9 mouse cellular contexts compared by ENCODE assay signal in genomic region chr19:36090781-36091180, GRCm38 (mm10). TPM values are rescaled to one million over a fixed set of nuclear protein-coding genes. Genes with fewer than 3 reads are reported as not detected.
DNase-seq lines count a peak whose midpoint lies in the region; ATAC-seq and TF ChIP-seq lines count a peak whose summit lies in the region.
"Had no signal": no experiment of that assay in that cellular context is flagged by ENCODE, and none has a peak within 500 bp of the region (broad histone marks: within the 10 kb centered on the region; RNA-seq: fewer than 3 reads in every experiment).

No protein-coding gene starts in this region.

- H3K4me1 ChIP-seq in liver, adult 2 months (ENCODE audit: control insufficient read depth, insufficient read depth, low read length): no peaks in the 10 kb centered on the region
- no peaks in the 10 kb centered on the region for H3K4me1 ChIP-seq in liver, embryonic 12.5 days
- H3K4me1 ChIP-seq in bone marrow, adult 2 months (ENCODE audit: control insufficient read depth, insufficient read depth, low read length): no peaks in the 10 kb centered on the region
- H3K4me1 ChIP-seq: heart, embryonic 15.5 days had no signal

- no peak overlapping the region for H3K9ac ChIP-seq in liver, adult 2 months (ENCODE audit: low read depth, low read length)
- no peak overlapping the region for H3K9ac ChIP-seq in liver, embryonic 12.5 days
- H3K9ac ChIP-seq: heart, embryonic 15.5 days had no signal

- peak; percentile 43; the same call in 1 of the 2 replicates for TF ChIP-seq CTCF in liver, adult 2 months (IDR thresholded peaks at IDR 0.05; ENCODE audit: low read depth, low read length)
- TF ChIP-seq CTCF in bone marrow, adult 2 months (IDR thresholded peaks at IDR 0.05; ENCODE audit: control insufficient read depth, insufficient read depth, low read length): peak; percentile 29; the same call in 1 of the 2 replicates

- no peak overlapping the region for H3K27ac ChIP-seq in liver, adult 2 months (replicated peaks; ENCODE audit: insufficient read depth, low read depth, low read length)
- no peak overlapping the region for H3K27ac ChIP-seq in liver, embryonic 12.5 days
- no peak overlapping the region for H3K27ac ChIP-seq in bone marrow, adult 2 months (ENCODE audit: control insufficient read depth, insufficient read depth, low read depth, low read length, poor library complexity)
- H3K27ac ChIP-seq: heart, embryonic 15.5 days had no signal

- no peak for TF ChIP-seq POLR2A in liver, adult 2 months (IDR thresholded peaks at IDR 0.05; ENCODE audit: extremely low read depth, insufficient read depth, low read length)
- TF ChIP-seq POLR2A in bone marrow, adult 2 months (IDR thresholded peaks at IDR 0.05; ENCODE audit: borderline replicate concordance, control insufficient read depth, low read depth, low read length): no peak

- H3K27me3 ChIP-seq in liver, adult 2 months (ENCODE audit: control insufficient read depth, insufficient read depth, low read length): no peaks in the 10 kb centered on the region
- H3K27me3 ChIP-seq in liver, embryonic 12.5 days (replicated peaks): no peaks in the 10 kb centered on the region
- H3K27me3 ChIP-seq: heart, embryonic 15.5 days had no signal

- no peak overlapping the region for H3K4me3 ChIP-seq in liver, adult 2 months (ENCODE audit: insufficient read depth, low read depth, low read length)
- H3K4me3 ChIP-seq in liver, embryonic 12.5 days: no peak overlapping the region
- H3K4me3 ChIP-seq in bone marrow, adult 2 months (replicated peaks; ENCODE audit: control insufficient read depth, low read depth, low read length): no peak overlapping the region
- H3K4me3 ChIP-seq: heart, embryonic 15.5 days had no signal

- H3K9me3 ChIP-seq in liver, embryonic 12.5 days (replicated peaks): no peaks in the 10 kb centered on the region
- H3K9me3 ChIP-seq: heart, embryonic 15.5 days had no signal

- no peaks in the 10 kb centered on the region for H3K79me2 ChIP-seq in liver, adult 2 months (ENCODE audit: control insufficient read depth, insufficient read depth, low read length)

- ATAC-seq in liver, embryonic 12.5 days: no peak
- peak; percentile 71 for ATAC-seq in megakaryocyte, adult 5-6 weeks (ENCODE audit: poor library complexity, severe bottlenecking)

- WGBS in liver, adult 2 months: 42% methylated on average over 5 of the region's 5 CpGs
- 19% methylated on average over 5 of the region's 5 CpGs for WGBS in liver, embryonic 12.5 days (ENCODE audit: insufficient replicate concordance)
- 28% methylated on average over 5 of the region's 5 CpGs for WGBS in bone marrow, adult 2 months

- peak; percentile 8 for DNase-seq in cerebellum, adult 9-10 months
- DNase-seq in cerebellum, adult 18-20 months: no peak
- peak; percentile 30 for DNase-seq in liver, adult 2 months (ENCODE audit: extremely low read depth, low read depth, low spot score)
- DNase-seq in thymus, postnatal 25 days: no peak
- DNase-seq in spleen, adult 18-20 months: no peak

- H3K36me3 ChIP-seq in liver, adult 2 months (ENCODE audit: control insufficient read depth, insufficient read depth, low read length): peaks cover 28% of the 10 kb centered on the region
- peaks cover 75% of the 10 kb centered on the region for H3K36me3 ChIP-seq in liver, embryonic 12.5 days

- H3K4me2 ChIP-seq in liver, embryonic 12.5 days: no peak overlapping the region
- H3K4me2 ChIP-seq: heart, embryonic 15.5 days had no signal

RNA-seq across cellular contexts. Expression of gene Rpp30, which starts 7.3 kb away (rescaled TPM):
- 9.1 and 10.8 TPM in 2 replicates for total RNA-seq in liver, adult 2 months (2014; rRNA removed)
- polyA plus RNA-seq in liver, adult 2 months (2012; rRNA removed): 1.3 and 1.9 TPM in 2 replicates
- polyA plus RNA-seq in liver, embryonic 12.5 days (2016; fragmentation: Nextera tagmentation; extraction: Ambion mirVana): 70.3 and 70.5 TPM in 2 replicates
- polyA plus RNA-seq in bone marrow, adult 2 months (2011; ENCODE audit: insufficient read depth, insufficient read length, low replicate concordance, missing spikeins): 3.6 and 7.5 TPM in 2 replicates
- total RNA-seq in megakaryocyte, adult 5-6 weeks (2015): 35.7 and 47.3 TPM in 2 replicates
- total RNA-seq in megakaryocyte, adult 5-6 weeks (2017): 36.1 and 39.2 TPM in 2 replicates

RNA-seq across cellular contexts. Expression of gene Ankrd1, which starts 29.1 kb away (rescaled TPM):
- 0.07 and 0.09 TPM in 2 replicates for total RNA-seq in liver, adult 2 months (2014; rRNA removed)
- 0.05 and 0.11 TPM in 2 replicates for polyA plus RNA-seq in liver, adult 2 months (2012; rRNA removed)
- polyA plus RNA-seq in liver, embryonic 12.5 days (2016; fragmentation: Nextera tagmentation; extraction: Ambion mirVana): 0.42 and 0.55 TPM in 2 replicates
- polyA plus RNA-seq in bone marrow, adult 2 months (2011; ENCODE audit: insufficient read depth, insufficient read length, low replicate concordance, missing spikeins): not detected in 2 replicates
- not detected in 2 replicates for total RNA-seq in megakaryocyte, adult 5-6 weeks (2015)
- not detected in 2 replicates for total RNA-seq in megakaryocyte, adult 5-6 weeks (2017)

RNA-seq across cellular contexts. Expression of gene Htr7, which starts 33.5 kb away (rescaled TPM):
- total RNA-seq in liver, adult 2 months (2014; rRNA removed): 0.07 and 0.09 TPM in 2 replicates
- polyA plus RNA-seq in liver, adult 2 months (2012; rRNA removed): 0.06 TPM in 1 of 2 replicates, not detected in the other
- not detected in 2 replicates for polyA plus RNA-seq in liver, embryonic 12.5 days (2016; fragmentation: Nextera tagmentation; extraction: Ambion mirVana)
- not detected in 2 replicates for polyA plus RNA-seq in bone marrow, adult 2 months (2011; ENCODE audit: insufficient read depth, insufficient read length, low replicate concordance, missing spikeins)
- total RNA-seq in megakaryocyte, adult 5-6 weeks (2015): not detected in 2 replicates
- total RNA-seq in megakaryocyte, adult 5-6 weeks (2017): not detected in 2 replicates

Comparison
In these comparisons a context has a peak if more than half of its experiments do, and no peak if none do; other contexts are left out.
1. DNase-seq: peak in cerebellum, adult 9-10 months (single experiment) and liver, adult 2 months (single experiment); none in cerebellum, adult 18-20 months (0 of 2), thymus, postnatal 25 days (single experiment) and spleen, adult 18-20 months (0 of 2).